Mouse (Mus musculus) G1E (cell line): Measurements from ENCODE around the gene Acer1. TPM values are rescaled to one million over a fixed set of nuclear protein-coding genes. Genes with fewer than 3 reads are reported as not detected.
"Not testable (repeated sequence)": the region's sequence is repeated elsewhere in the genome, so short reads cannot be mapped to it uniquely, and the experiment has no call there.

ENCODE experiments used
- ATAC-seq: 2 replicates; pipeline ENCODE4 v1.8.0; 2016; ENCODE audit warnings: mild to moderate bottlenecking; ENCODE audit not compliant: insufficient number of reproducible peaks, poor library complexity, low FRiP score, severe bottlenecking; ENCODE audit errors: extremely low read depth
- DNase-seq: peaks from one replicate; pipeline ENCODE4 v3.0.0; 2012; ENCODE audit warnings: low spot score
- H3K27me3 ChIP-seq: 2 replicates; pipeline ENCODE4 v1.6.1; 2012; ENCODE audit warnings: mild to moderate bottlenecking, low read length, inconsistent platforms; ENCODE audit not compliant: insufficient read depth
- H3K36me3 ChIP-seq: replicated peaks from 2 replicates; pipeline ENCODE3; 2012; ENCODE audit warnings: mild to moderate bottlenecking, inconsistent platforms
- H3K4me1 ChIP-seq: 2 replicates; pipeline ENCODE4 v1.6.1; 2012; ENCODE audit warnings: low read depth, low read length, inconsistent platforms, mixed read lengths; ENCODE audit not compliant: insufficient read depth
- H3K4me3 ChIP-seq: 2 replicates; pipeline ENCODE4 v1.5.1; 2012; ENCODE audit warnings: low read depth, mild to moderate bottlenecking, inconsistent platforms, low read length, moderate library complexity, mixed read lengths
- H3K9me3 ChIP-seq: replicated peaks from 2 replicates; pipeline ENCODE4 v1.6.1; 2012; ENCODE audit warnings: inconsistent platforms
- CTCF ChIP-seq: IDR thresholded peaks from 2 replicates; pipeline ENCODE4 v1.5.1; 2012; ENCODE audit warnings: low read depth, low read length, inconsistent platforms, mixed read lengths
- GATA1 ChIP-seq: IDR thresholded peaks from 2 replicates; pipeline ENCODE4 v1.6.1; 2012; ENCODE audit warnings: borderline replicate concordance, low read length, inconsistent platforms, mixed read lengths
- GATA2 ChIP-seq: IDR thresholded peaks from 2 replicates; pipeline ENCODE4 v1.6.1; 2012; ENCODE audit warnings: low read depth, low read length, inconsistent platforms, borderline replicate concordance
- POLR2AphosphoS5 ChIP-seq: IDR thresholded peaks from 2 replicates; pipeline ENCODE4 v1.6.1; 2012; ENCODE audit warnings: low read depth, low read length, inconsistent platforms; ENCODE audit not compliant: insufficient replicate concordance
- TAL1 ChIP-seq: conservative IDR thresholded peaks from 2 replicates; pipeline ENCODE4 v1.6.1; 2012; ENCODE audit warnings: low read depth, low read length, inconsistent platforms, mixed read lengths
- polyA plus RNA-seq: library from polyadenylated mRNA; stranded (reverse); fragments of >175 nt; gene quantifications from 2 replicates; pipeline ENCODE4 v1.2.3, GENCODE M21; 2012
- total RNA-seq, 2 experiments: library from RNA; stranded (forward) in 1 of 2; stranded (reverse) in 1 of 2; fragments of 200-1000 nt in 1 of 2; fragments of >200 nt in 1 of 2; fragmentation: Nextera tagmentation in 1 of 2; gene quantifications; 2 replicates each; pipeline ENCODE4 v1.2.3; 2014 to 2017

Acer1 gene
- total and polyA plus RNA-seq, 3 experiments: not detected

DNA sequence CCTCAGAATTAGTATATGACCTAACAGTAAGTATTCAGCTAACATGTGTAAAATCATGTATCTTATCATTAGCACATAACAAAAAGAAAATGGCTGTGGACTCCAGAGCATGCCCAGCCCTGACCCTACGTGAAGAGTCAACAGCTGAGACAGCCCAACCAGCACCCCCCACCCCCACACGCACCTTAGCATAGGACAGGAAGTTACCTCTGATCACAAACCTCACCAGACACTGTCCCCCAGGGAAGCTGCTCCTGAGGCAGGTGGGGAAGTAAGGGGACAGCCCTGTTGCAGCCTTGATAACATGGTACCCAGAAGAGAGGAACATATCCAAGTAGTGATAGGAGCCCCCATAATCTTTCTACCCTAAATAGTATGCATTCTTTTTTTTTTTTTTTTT lies 55.9 kb downstream of the Acer1 start:
- H3K36me3 ChIP-seq: peaks cover 74% of the 10 kb centered on the region
- TF ChIP-seq POLR2AphosphoS5: no peak
- TF ChIP-seq CTCF: no peak
- TF ChIP-seq TAL1: no peak
- no peak for TF ChIP-seq GATA2
- TF ChIP-seq GATA1: no peak

DNA sequence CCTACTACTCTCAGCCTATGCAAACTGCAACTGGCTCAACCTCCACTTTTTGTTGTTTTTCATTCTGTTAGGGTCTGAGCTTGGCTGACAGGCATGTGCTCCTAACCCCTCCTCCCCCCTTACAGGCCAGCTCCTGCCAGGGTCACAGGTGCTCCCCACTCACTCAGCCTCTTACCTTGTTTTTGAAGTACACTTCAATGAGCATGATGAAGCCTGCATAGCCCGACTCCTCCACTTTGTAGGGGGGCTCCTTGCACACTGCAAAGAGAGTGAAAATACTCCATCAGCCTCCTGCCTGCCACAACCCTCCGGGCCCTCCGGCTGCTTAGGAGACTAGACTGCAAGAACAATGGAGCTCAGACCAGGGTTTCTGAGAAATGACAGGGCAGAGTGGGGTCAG lies 62.2 kb downstream of the Acer1 start:
- no peak for ATAC-seq
- Histone ChIP-seq H3K4me1 (0 out of 2 replicates have a peak, but pooled peaks cover 2% of the 10 kb centered on the region), H3K4me3 (no peak overlapping the region), H3K9me3 (no peaks in the 10 kb centered on the region), H3K27me3 (no peaks in the 10 kb centered on the region), H3K36me3 (peaks cover 76% of the 10 kb centered on the region)
- no peak for DNase-seq
- TF ChIP-seq POLR2AphosphoS5 (no peak), TAL1 (no peak), CTCF (no peak), GATA2 (no peak), GATA1 (no peak)

More for the DNA sequence above, 55.9 kb downstream of the Acer1 start:
- Histone ChIP-seq H3K4me3 (no peak overlapping the region), H3K9me3 (no peaks in the 10 kb centered on the region), H3K27me3 (no peaks in the 10 kb centered on the region), H3K4me1 (peaks cover 13% of the 10 kb centered on the region)
- no peak for DNase-seq
- no peak for ATAC-seq

DNA sequence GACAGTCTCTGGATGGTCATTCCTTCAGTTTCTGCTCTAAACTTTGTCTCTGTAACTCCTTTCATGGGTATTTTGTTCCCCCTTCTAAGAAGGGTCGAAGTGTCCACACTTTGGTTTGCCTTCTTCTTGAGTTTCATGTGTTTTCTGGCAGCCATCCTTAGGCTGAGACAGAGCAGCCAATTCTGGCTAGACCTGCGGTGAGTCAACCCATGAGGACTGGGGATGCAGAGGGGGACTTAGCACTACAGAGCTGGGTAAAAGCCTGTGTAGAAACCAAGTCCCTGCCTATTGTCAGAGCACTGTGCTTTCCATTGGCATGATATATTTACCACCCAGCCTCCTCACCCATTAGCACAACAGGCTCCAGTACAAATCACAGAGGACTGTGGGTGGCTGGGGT lies 64.8 kb downstream of the Acer1 start:
- no peak for TF ChIP-seq POLR2AphosphoS5
- no peak for TF ChIP-seq GATA1
- TF ChIP-seq TAL1: no peak
- no peak for TF ChIP-seq CTCF
- no peak for TF ChIP-seq GATA2
- H3K27me3 ChIP-seq: no peaks in the 10 kb centered on the region
- H3K4me1 ChIP-seq: peaks cover 10% of the 10 kb centered on the region; the same call in 1 of the 2 replicates
- ATAC-seq: no peak
- peaks cover 82% of the 10 kb centered on the region for H3K36me3 ChIP-seq
- no peaks in the 10 kb centered on the region for H3K9me3 ChIP-seq
- no peak overlapping the region for H3K4me3 ChIP-seq
- no peak for DNase-seq

DNA sequence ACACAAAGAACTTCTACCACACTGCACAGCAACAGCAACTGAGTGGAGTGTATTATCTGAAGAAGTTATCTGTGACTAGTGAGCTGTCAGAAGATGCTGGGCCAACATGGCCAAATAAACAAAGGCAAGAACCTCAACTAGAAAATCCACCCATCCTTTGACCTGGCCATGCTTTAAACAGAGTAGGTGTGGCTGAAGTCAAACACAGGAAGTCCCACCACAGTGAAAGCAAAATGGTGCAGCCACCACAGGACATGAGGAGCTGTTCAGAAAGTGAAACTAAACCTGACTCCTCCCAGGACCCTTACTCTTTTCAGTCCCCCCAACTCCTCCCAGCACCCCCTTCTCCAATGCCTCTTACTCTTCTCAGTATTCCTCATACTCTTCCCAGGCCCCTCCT lies 68.5 kb downstream of the Acer1 start:
- ATAC-seq (no peak), DNase-seq (no peak)
- Histone ChIP-seq H3K4me3 (no peak overlapping the region), H3K4me1 (peaks cover 8% of the 10 kb centered on the region; the same call in 1 of the 2 replicates), H3K36me3 (peaks cover 78% of the 10 kb centered on the region), H3K9me3 (no peaks in the 10 kb centered on the region), H3K27me3 (no peaks in the 10 kb centered on the region)
- no peak for TF ChIP-seq GATA2
- TF ChIP-seq GATA1: no peak
- TF ChIP-seq TAL1: no peak
- no peak for TF ChIP-seq CTCF
- no peak for TF ChIP-seq POLR2AphosphoS5

DNA sequence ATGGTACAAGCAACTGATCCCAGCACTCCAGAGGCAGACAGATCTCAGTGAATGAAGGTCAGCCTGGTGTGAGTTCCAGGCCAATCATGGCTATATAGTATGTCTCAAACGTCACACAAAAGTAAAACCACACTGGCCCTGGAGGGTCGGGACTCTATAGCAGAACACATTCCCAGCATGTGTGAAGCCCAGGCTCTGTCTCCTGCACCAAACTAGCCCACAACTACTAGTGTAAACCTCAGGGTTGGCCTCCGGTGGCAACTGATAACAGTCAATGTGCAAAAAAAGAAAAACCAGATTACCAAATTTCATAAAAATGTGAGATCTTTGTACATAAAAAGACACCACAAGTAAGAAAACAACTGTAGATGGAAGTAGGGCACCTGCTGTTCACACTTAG lies 68.9 kb downstream of the Acer1 start:
- H3K9me3 ChIP-seq: no peaks in the 10 kb centered on the region
- no peaks in the 10 kb centered on the region for H3K27me3 ChIP-seq
- H3K4me1 ChIP-seq: peaks cover 8% of the 10 kb centered on the region; the same call in 1 of the 2 replicates
- no peak for TF ChIP-seq POLR2AphosphoS5
- no peak for TF ChIP-seq GATA1
- no peak for TF ChIP-seq GATA2
- no peak for TF ChIP-seq CTCF
- TF ChIP-seq TAL1: no peak
- DNase-seq (no peak), ATAC-seq (no peak)
- H3K4me3 ChIP-seq: no peak overlapping the region
- peaks cover 80% of the 10 kb centered on the region for H3K36me3 ChIP-seq

DNA sequence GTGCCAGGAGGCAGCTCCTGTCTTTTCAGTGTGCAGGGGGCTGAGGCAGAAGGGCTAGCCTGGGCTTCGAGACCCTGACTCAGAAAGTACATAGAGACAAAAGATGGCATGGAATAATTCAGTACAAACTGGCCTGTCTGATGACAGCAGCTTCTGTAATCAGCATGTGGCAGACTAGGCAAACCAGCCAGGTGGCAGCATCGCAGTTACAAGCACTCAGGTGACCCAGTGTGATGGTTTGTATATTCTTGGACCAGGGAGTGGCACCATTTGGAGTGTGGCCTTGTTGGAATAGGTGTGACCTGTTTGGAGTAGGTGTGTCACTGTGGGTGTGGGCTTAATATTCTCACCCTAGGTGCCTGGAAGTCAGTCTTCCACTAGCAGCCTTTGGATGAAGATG lies 72.2 kb downstream of the Acer1 start:
- not testable (repeated sequence) for H3K4me3 ChIP-seq, DNase-seq, H3K9me3 ChIP-seq, ATAC-seq, H3K27me3 ChIP-seq
- peaks cover 84% of the 10 kb centered on the region for H3K36me3 ChIP-seq
- H3K4me1 ChIP-seq: peaks cover 27% of the 10 kb centered on the region

DNA sequence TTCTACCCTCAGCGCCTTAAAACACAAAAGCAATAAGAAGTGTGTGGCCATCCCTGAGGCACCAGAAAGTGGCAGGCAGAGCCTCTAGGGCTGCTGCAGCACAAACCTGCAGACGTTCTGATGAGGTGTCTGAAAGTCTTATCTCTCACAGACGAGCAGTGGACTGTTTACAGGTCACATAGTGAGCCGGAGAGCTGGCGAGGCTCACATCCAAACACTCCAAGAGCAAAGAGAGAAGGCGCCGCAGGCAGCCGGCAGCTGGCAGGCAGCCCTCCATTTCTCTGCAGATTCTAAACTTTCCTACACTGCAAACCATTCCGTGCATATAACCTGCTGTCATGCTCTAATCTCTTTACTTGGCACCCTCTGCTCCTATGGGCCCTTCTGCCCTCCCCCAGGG lies 74.0 kb downstream of the Acer1 start:
- H3K9me3 ChIP-seq: no peaks in the 10 kb centered on the region
- no peaks in the 10 kb centered on the region for H3K27me3 ChIP-seq
- H3K4me3 ChIP-seq: no peak overlapping the region
- no peak for DNase-seq
- H3K36me3 ChIP-seq: peaks cover 86% of the 10 kb centered on the region
- TF ChIP-seq CTCF (no peak), POLR2AphosphoS5 (no peak), GATA1 (no peak), GATA2 (no peak), TAL1 (no peak)
- no peak for ATAC-seq
- peaks cover 20% of the 10 kb centered on the region for H3K4me1 ChIP-seq
